Mouse (Mus musculus): ENCODE measurements around the gene Ppil6. TPM values are rescaled to one million over a fixed set of nuclear protein-coding genes. Genes with fewer than 3 reads are reported as not detected.

Ppil6 gene
- total and polyA plus RNA-seq, 2 experiments: 0.26 to 1.1 TPM

DNA sequence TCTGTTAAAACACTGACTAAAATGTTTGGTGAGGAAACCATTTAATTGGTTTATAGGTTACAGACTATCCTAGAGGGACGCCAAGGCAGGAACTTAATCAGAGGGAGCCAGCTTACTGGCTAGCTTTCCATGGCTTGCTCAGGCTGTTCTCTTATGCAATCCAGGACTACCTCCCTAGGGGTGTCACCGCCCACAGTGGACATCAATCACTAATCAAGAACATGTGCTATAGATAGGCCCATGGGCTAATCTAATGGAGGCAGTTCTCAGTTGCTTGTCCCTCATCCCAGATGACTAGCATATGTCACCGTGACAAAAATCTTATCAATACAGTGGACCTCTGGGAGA, 47.7 kb downstream of the Ppil6 start:
- no peak overlapping the region for H3K4me3 ChIP-seq (ENCODE audit: insufficient read depth, low read depth, low read length)
- peaks cover 15% of the 10 kb centered on the region for H3K36me3 ChIP-seq (ENCODE audit: control insufficient read depth, insufficient read depth, low read length)
- TF ChIP-seq POLR2A (IDR thresholded peaks at IDR 0.05; ENCODE audit: extremely low read depth, insufficient read depth, low read length) (no peak), CTCF (IDR thresholded peaks at IDR 0.05; ENCODE audit: low read depth, low read length) (no peak)
- no peak overlapping the region for H3K27ac ChIP-seq (replicated peaks; ENCODE audit: insufficient read depth, low read depth, low read length)
- H3K79me2 ChIP-seq (ENCODE audit: control insufficient read depth, insufficient read depth, low read length): no peaks in the 10 kb centered on the region
- H3K9ac ChIP-seq (ENCODE audit: low read depth, low read length): no peak overlapping the region
- DNase-seq (ENCODE audit: extremely low read depth, low read depth, low spot score): no peak
- no peaks in the 10 kb centered on the region for H3K4me1 ChIP-seq (ENCODE audit: control insufficient read depth, insufficient read depth, low read length)
- 89% methylated on average over 3 of the region's 3 CpGs for WGBS
- no peaks in the 10 kb centered on the region for H3K27me3 ChIP-seq (ENCODE audit: control insufficient read depth, insufficient read depth, low read length)

DNA sequence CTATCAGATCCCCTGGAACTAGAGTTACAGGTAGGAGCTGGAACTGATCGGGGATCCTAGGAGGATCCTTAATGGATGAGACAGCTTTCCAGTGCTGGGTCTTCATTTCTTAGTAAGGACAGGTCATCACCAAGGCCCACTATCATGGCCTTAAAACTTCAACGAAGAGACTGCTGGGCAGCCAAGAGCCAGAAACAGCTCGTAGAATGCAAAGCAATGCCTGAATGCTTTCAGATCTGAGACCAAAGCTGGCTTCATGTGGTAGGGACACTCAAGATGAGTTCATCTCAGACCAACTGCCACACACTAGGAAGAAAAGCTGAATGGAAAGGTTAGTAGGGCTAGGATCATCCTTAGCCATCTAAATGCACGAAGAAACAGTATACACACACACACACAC, 48.7 kb downstream of the Ppil6 start:
- no peak for TF ChIP-seq CTCF (IDR thresholded peaks at IDR 0.05; ENCODE audit: low read depth, low read length)
- no peak for TF ChIP-seq POLR2A (IDR thresholded peaks at IDR 0.05; ENCODE audit: extremely low read depth, insufficient read depth, low read length)
- Histone ChIP-seq H3K27me3 (ENCODE audit: control insufficient read depth, insufficient read depth, low read length) (no peaks in the 10 kb centered on the region), H3K27ac (replicated peaks; ENCODE audit: insufficient read depth, low read depth, low read length) (no peak overlapping the region), H3K36me3 (ENCODE audit: control insufficient read depth, insufficient read depth, low read length) (peaks cover 6% of the 10 kb centered on the region), H3K4me3 (ENCODE audit: insufficient read depth, low read depth, low read length) (no peak overlapping the region), H3K9ac (ENCODE audit: low read depth, low read length) (no peak overlapping the region), H3K79me2 (ENCODE audit: control insufficient read depth, insufficient read depth, low read length) (no peaks in the 10 kb centered on the region), H3K4me1 (ENCODE audit: control insufficient read depth, insufficient read depth, low read length) (no peaks in the 10 kb centered on the region)
- no peak for DNase-seq (ENCODE audit: extremely low read depth, low read depth, low spot score)
- 95% methylated on average over 4 of the region's 4 CpGs for WGBS

GRCm38 (mm10) chr10:41542057-41542456, 51.8 kb downstream of the Ppil6 start:
- DNase-seq (ENCODE audit: extremely low read depth, low read depth, low spot score): no peak
- Histone ChIP-seq H3K4me3 (ENCODE audit: insufficient read depth, low read depth, low read length) (no peak overlapping the region), H3K9ac (ENCODE audit: low read depth, low read length) (no peak overlapping the region), H3K4me1 (ENCODE audit: control insufficient read depth, insufficient read depth, low read length) (peaks cover 4% of the 10 kb centered on the region), H3K36me3 (ENCODE audit: control insufficient read depth, insufficient read depth, low read length) (no peaks in the 10 kb centered on the region; the same call in 1 of the 2 replicates), H3K79me2 (ENCODE audit: control insufficient read depth, insufficient read depth, low read length) (no peaks in the 10 kb centered on the region), H3K27ac (replicated peaks; ENCODE audit: insufficient read depth, low read depth, low read length) (no peak overlapping the region), H3K27me3 (ENCODE audit: control insufficient read depth, insufficient read depth, low read length) (no peaks in the 10 kb centered on the region)
- TF ChIP-seq CTCF (IDR thresholded peaks at IDR 0.05; ENCODE audit: low read depth, low read length): no peak
- no peak for TF ChIP-seq POLR2A (IDR thresholded peaks at IDR 0.05; ENCODE audit: extremely low read depth, insufficient read depth, low read length)
- 98% methylated on average over 6 of the region's 6 CpGs for WGBS

- Histone ChIP-seq H3K9ac (ENCODE audit: low read depth, low read length) (no peak overlapping the region), H3K27ac (replicated peaks; ENCODE audit: insufficient read depth, low read depth, low read length) (no peak overlapping the region), H3K27me3 (ENCODE audit: control insufficient read depth, insufficient read depth, low read length) (no peaks in the 10 kb centered on the region), H3K79me2 (ENCODE audit: control insufficient read depth, insufficient read depth, low read length) (no peaks in the 10 kb centered on the region), H3K4me1 (ENCODE audit: control insufficient read depth, insufficient read depth, low read length) (peaks cover 4% of the 10 kb centered on the region), H3K36me3 (ENCODE audit: control insufficient read depth, insufficient read depth, low read length) (no peaks in the 10 kb centered on the region; the same call in 1 of the 2 replicates), H3K4me3 (ENCODE audit: insufficient read depth, low read depth, low read length) (no peak overlapping the region)
- WGBS: 78% methylated on average over 4 of the region's 4 CpGs
- TF ChIP-seq CTCF (IDR thresholded peaks at IDR 0.05; ENCODE audit: low read depth, low read length) (no peak), POLR2A (IDR thresholded peaks at IDR 0.05; ENCODE audit: extremely low read depth, insufficient read depth, low read length) (no peak)
- no peak for DNase-seq (ENCODE audit: extremely low read depth, low read depth, low spot score)
Observed at GRCm38 (mm10) chr10:41543439-41543838, 53.2 kb downstream of the Ppil6 start.

DNA sequence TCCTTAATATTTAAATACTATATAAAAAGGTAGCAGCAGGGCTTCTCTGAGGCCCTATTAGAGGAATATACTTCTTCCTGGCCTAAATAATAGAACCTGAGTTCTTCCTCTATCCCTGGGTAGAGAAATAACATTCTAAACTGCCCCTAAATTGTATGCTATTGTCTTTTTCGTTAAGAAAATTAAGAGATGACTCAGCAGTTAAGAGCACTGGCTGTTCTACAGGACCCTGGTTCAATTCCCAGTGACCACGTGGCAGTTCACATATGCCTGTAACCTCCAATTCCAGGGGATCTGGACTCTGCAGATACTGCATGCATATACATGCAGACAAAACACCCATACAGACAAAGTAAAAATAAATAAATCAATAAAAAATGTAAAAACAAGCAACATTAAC, 53.6 kb downstream of the Ppil6 start:
- Histone ChIP-seq H3K79me2 (ENCODE audit: control insufficient read depth, insufficient read depth, low read length) (no peaks in the 10 kb centered on the region), H3K27me3 (ENCODE audit: control insufficient read depth, insufficient read depth, low read length) (no peaks in the 10 kb centered on the region), H3K4me3 (ENCODE audit: insufficient read depth, low read depth, low read length) (no peak overlapping the region), H3K36me3 (ENCODE audit: control insufficient read depth, insufficient read depth, low read length) (no peaks in the 10 kb centered on the region; the same call in 1 of the 2 replicates), H3K4me1 (ENCODE audit: control insufficient read depth, insufficient read depth, low read length) (peaks cover 4% of the 10 kb centered on the region), H3K9ac (ENCODE audit: low read depth, low read length) (no peak overlapping the region), H3K27ac (replicated peaks; ENCODE audit: insufficient read depth, low read depth, low read length) (no peak overlapping the region)
- WGBS: 73% methylated on average over 2 of the region's 2 CpGs
- no peak for DNase-seq (ENCODE audit: extremely low read depth, low read depth, low spot score)
- TF ChIP-seq CTCF (IDR thresholded peaks at IDR 0.05; ENCODE audit: low read depth, low read length) (no peak), POLR2A (IDR thresholded peaks at IDR 0.05; ENCODE audit: extremely low read depth, insufficient read depth, low read length) (no peak)

GRCm38 (mm10) chr10:41544481-41545190, 54.4 kb downstream of the Ppil6 start:
- H3K79me2 ChIP-seq (ENCODE audit: control insufficient read depth, insufficient read depth, low read length): no peaks in the 10 kb centered on the region
- 19% methylated on average over 7 of the region's 7 CpGs for WGBS
- peak; percentile 39 for DNase-seq (ENCODE audit: extremely low read depth, low read depth, low spot score)
- TF ChIP-seq CTCF (IDR thresholded peaks at IDR 0.05; ENCODE audit: low read depth, low read length) (no peak), POLR2A (IDR thresholded peaks at IDR 0.05; ENCODE audit: extremely low read depth, insufficient read depth, low read length) (no peak)
- no peak overlapping the region for H3K9ac ChIP-seq (ENCODE audit: low read depth, low read length)
- H3K27ac ChIP-seq (replicated peaks; ENCODE audit: insufficient read depth, low read depth, low read length): no peak overlapping the region
- H3K36me3 ChIP-seq (ENCODE audit: control insufficient read depth, insufficient read depth, low read length): no peaks in the 10 kb centered on the region; the same call in 1 of the 2 replicates
- H3K4me1 ChIP-seq (ENCODE audit: control insufficient read depth, insufficient read depth, low read length): peaks cover 4% of the 10 kb centered on the region
- no peak overlapping the region for H3K4me3 ChIP-seq (ENCODE audit: insufficient read depth, low read depth, low read length)
- no peaks in the 10 kb centered on the region for H3K27me3 ChIP-seq (ENCODE audit: control insufficient read depth, insufficient read depth, low read length)

All from liver, adult 2 months (tissue).